In the genomic region with DNA sequence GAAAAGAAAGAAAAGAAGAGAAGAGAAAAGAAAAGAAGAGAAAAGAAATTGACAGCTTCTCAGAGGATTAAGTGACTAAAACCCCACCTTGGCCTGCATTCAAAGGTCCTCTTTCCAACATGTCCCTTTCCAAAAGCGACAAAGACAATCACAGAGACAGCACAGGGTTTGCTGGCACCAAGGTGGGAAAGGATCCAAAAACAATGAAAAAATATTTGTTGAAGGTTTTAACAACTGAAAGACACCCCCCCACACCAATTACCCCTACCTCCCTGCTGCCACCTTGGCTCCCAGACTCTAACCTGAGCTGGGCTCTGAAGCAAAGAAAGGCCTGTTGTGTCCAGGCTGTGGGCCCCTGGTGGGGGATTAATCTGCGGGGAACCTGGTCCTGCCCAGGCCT, we compare ENCODE assay signal across 24 mouse cellular contexts.
DNase-seq lines count a peak whose midpoint lies in the region; ATAC-seq and TF ChIP-seq lines count a peak whose summit lies in the region.
"Had no signal": no experiment of that assay in that cellular context is flagged by ENCODE, and none has a peak within 500 bp of the region (broad histone marks: within the 10 kb centered on the region; RNA-seq: fewer than 3 reads in every experiment).

No protein-coding gene starts in this region.

- no peak for ATAC-seq in heart, postnatal 0 days (ENCODE audit: insufficient read depth, low read depth)
- ATAC-seq in limb, embryonic 13.5 days (ENCODE audit: low FRiP score, low read depth): no peak
- ATAC-seq: CD4-positive, CD25-positive, alpha-beta regulatory T cell, adult 4 months; intestine, embryonic 15.5 days had no signal

- H3K9me3 ChIP-seq in heart, postnatal 0 days (replicated peaks; ENCODE audit: control insufficient read depth, low read length): no peaks in the 10 kb centered on the region
- no peaks in the 10 kb centered on the region for H3K9me3 ChIP-seq in limb, embryonic 13.5 days
- H3K9me3 ChIP-seq: embryonic facial prominence, embryonic 12.5 days; G1E; intestine, embryonic 15.5 days had no signal

- no peak overlapping the region for H3K4me3 ChIP-seq in heart, postnatal 0 days (ENCODE audit: low read depth, low read length)
- H3K4me3 ChIP-seq in limb, embryonic 13.5 days: no peak overlapping the region
- H3K4me3 ChIP-seq: embryonic facial prominence, embryonic 12.5 days; gastrocnemius, adult 2 months; heart, embryonic 13.5 days; intestine, embryonic 15.5 days had no signal

- no peak for TF ChIP-seq POLR2A in brain, embryonic 14.5 days (IDR thresholded peaks at IDR 0.05; ENCODE audit: borderline replicate concordance, extremely low read depth, insufficient read depth, insufficient read length, poor library complexity, severe bottlenecking)

- no peak overlapping the region for H3K27ac ChIP-seq in heart, postnatal 0 days (ENCODE audit: low read depth)
- no peak overlapping the region for H3K27ac ChIP-seq in limb, embryonic 13.5 days
- H3K27ac ChIP-seq: embryonic facial prominence, embryonic 12.5 days; gastrocnemius, adult 2 months; heart, embryonic 13.5 days; hindbrain, embryonic 14.5 days; intestine, embryonic 15.5 days had no signal

- H3K4me1 ChIP-seq in heart, postnatal 0 days (ENCODE audit: control insufficient read depth, insufficient read depth): no peaks in the 10 kb centered on the region
- H3K4me1 ChIP-seq in limb, embryonic 13.5 days: 0 out of 2 replicates have a peak, but pooled peaks cover 3% of the 10 kb centered on the region
- H3K4me1 ChIP-seq: embryonic facial prominence, embryonic 12.5 days; heart, embryonic 13.5 days; intestine, embryonic 15.5 days had no signal

- 68% methylated on average over 2 of the region's 2 CpGs for WGBS in heart, postnatal 0 days
- 54% methylated on average over 2 of the region's 2 CpGs for whole genome bisulfite sequencing in limb, embryonic 13.5 days

- DNase-seq in cerebellum, postnatal 10 days: peak; percentile 53 to 57
- no peak for DNase-seq in cerebellum, postnatal 4 days (ENCODE audit: low spot score in 2 of 2)
- no peak for DNase-seq in heart, postnatal 0 days (ENCODE audit: low spot score)
- no peak for DNase-seq in heart, adult 9 months (ENCODE audit: low spot score in 2 of 2)
- DNase-seq in brain, embryonic 14.5 days (ENCODE audit: low read depth): peak; percentile 51
- no peak for DNase-seq in spleen, postnatal 14 days (ENCODE audit: low spot score in 2 of 2)
- DNase-seq: adrenal gland, adult 8-10 months; adrenal gland, postnatal 36 days; B cell, adult 2 months; cerebellum, adult 11-12 months; cerebellum, adult 9-10 months; cerebellum, postnatal 36 days; gastrocnemius, adult 2 months; gastrocnemius, postnatal 25 days; heart, postnatal 10 days; heart, postnatal 4 days; kidney, adult 18-20 months had no signal

- no peak overlapping the region for H3K4me2 ChIP-seq in heart, postnatal 0 days (ENCODE audit: low read depth, low read length)
- no peak overlapping the region for H3K4me2 ChIP-seq in limb, embryonic 13.5 days (replicated peaks)
- H3K4me2 ChIP-seq: embryonic facial prominence, embryonic 12.5 days; heart, embryonic 13.5 days; hindbrain, embryonic 14.5 days; intestine, embryonic 15.5 days had no signal

- H3K36me3 ChIP-seq in heart, postnatal 0 days (replicated peaks; ENCODE audit: control insufficient read depth, insufficient read depth, low read length): no peaks in the 10 kb centered on the region
- H3K36me3 ChIP-seq in limb, embryonic 13.5 days: no peaks in the 10 kb centered on the region
- H3K36me3 ChIP-seq: embryonic facial prominence, embryonic 12.5 days; G1E; heart, embryonic 13.5 days; intestine, embryonic 15.5 days had no signal

- no peak for TF ChIP-seq EP300 in heart, postnatal 0 days (IDR thresholded peaks at IDR 0.05; ENCODE audit: low read depth)

- no peak for TF ChIP-seq CTCF in heart, postnatal 0 days (IDR thresholded peaks at IDR 0.05; ENCODE audit: low read depth)
- TF ChIP-seq CTCF in brain, embryonic 14.5 days (IDR thresholded peaks at IDR 0.05; ENCODE audit: borderline replicate concordance, extremely low read depth, insufficient read depth, insufficient read length): no peak

- H3K9ac ChIP-seq in heart, postnatal 0 days (replicated peaks; ENCODE audit: low read depth, low read length): peak overlapping the region; percentile 12; the same call in 1 of the 2 replicates
- H3K9ac ChIP-seq in limb, embryonic 13.5 days: 0 out of 2 replicates have a peak overlapping the region, but pooled peaks have one; percentile 8
- H3K9ac ChIP-seq: embryonic facial prominence, embryonic 12.5 days; heart, embryonic 13.5 days; hindbrain, embryonic 14.5 days; intestine, embryonic 15.5 days had no signal

- 0 out of 2 replicates have a peak, but pooled peaks cover 3% of the 10 kb centered on the region for H3K27me3 ChIP-seq in heart, postnatal 0 days (ENCODE audit: control insufficient read depth, insufficient read depth, low read length)
- H3K27me3 ChIP-seq in limb, embryonic 13.5 days: no peaks in the 10 kb centered on the region
- H3K27me3 ChIP-seq: embryonic facial prominence, embryonic 12.5 days; intestine, embryonic 15.5 days had no signal

Comparison
In these comparisons a context has a peak if more than half of its experiments do, and no peak if none do; other contexts are left out.
1. DNase-seq: peak in cerebellum, postnatal 10 days (2 of 2) and brain, embryonic 14.5 days (single experiment); none in cerebellum, postnatal 4 days (0 of 2), heart, postnatal 0 days (single experiment), heart, adult 9 months (0 of 2) and spleen, postnatal 14 days (0 of 2).